Mouse (Mus musculus) heart, embryonic 12.5 days (tissue): Measurements from ENCODE around the gene Bclaf3. TPM values are rescaled to one million over a fixed set of nuclear protein-coding genes. Genes with fewer than 3 reads are reported as not detected.
"Not testable (repeated sequence)": the region's sequence is repeated elsewhere in the genome, so short reads cannot be mapped to it uniquely, and the experiment has no call there.

Source experiments
- ATAC-seq: fragments of 200-750 bp; cut with Nextera tagmentation; 2 replicates; pipeline ENCODE4 v1.8.0; 2017; ENCODE audit warnings: moderate TSS enrichment, moderate library complexity; ENCODE audit not compliant: insufficient number of reproducible peaks, low FRiP score
- H3K27ac ChIP-seq: fragments of 300-500 bp; sonication (generic); 2 replicates; pipeline ENCODE4 v1.5.1; 2016; ENCODE audit warnings: mild to moderate bottlenecking, moderate library complexity; ENCODE audit not compliant: poor library complexity, severe bottlenecking
- H3K27me3 ChIP-seq: fragments of 300-500 bp; sonication (generic); replicated peaks from 2 replicates; pipeline ENCODE4 v1.6.1; 2016; ENCODE audit warnings: mild to moderate bottlenecking, moderate library complexity
- H3K36me3 ChIP-seq: fragments of 300-500 bp; sonication (generic); 2 replicates; pipeline ENCODE4 v1.6.1; 2016; ENCODE audit warnings: mild to moderate bottlenecking, moderate library complexity
- H3K4me1 ChIP-seq: fragments of 300-500 bp; sonication (generic); replicated peaks from 2 replicates; pipeline ENCODE4 v1.6.1; 2016; ENCODE audit warnings: mild to moderate bottlenecking
- H3K4me2 ChIP-seq: fragments of 300-500 bp; sonication (generic); 2 replicates; pipeline ENCODE4 v1.6.1; 2016; ENCODE audit warnings: mild to moderate bottlenecking, moderate library complexity
- H3K4me3 ChIP-seq: fragments of 300-500 bp; sonication (generic); 2 replicates; pipeline ENCODE4 v1.5.1; 2016; ENCODE audit warnings: mild to moderate bottlenecking
- H3K9ac ChIP-seq: fragments of 300-500 bp; sonication (generic); 2 replicates; pipeline ENCODE4 v1.6.1; 2016; ENCODE audit warnings: mild to moderate bottlenecking, moderate library complexity
- H3K9me3 ChIP-seq: fragments of 300-500 bp; sonication (generic); replicated peaks from 2 replicates; pipeline ENCODE4 v1.6.1; 2016; ENCODE audit warnings: mild to moderate bottlenecking, moderate library complexity
- WGBS: fragments of 180-500 bp; shearing (Covaris S2); methylation state at CpG from one replicate; pipeline ENCODE4 v1.1.7; 2016; 5-methylcytosine and 5-hydroxymethylcytosine counted together
- polyA plus RNA-seq: library from polyadenylated mRNA; unstranded; fragments of >200 nt; fragmentation: Nextera tagmentation; extraction: Ambion mirVana; gene quantifications from 2 replicates; pipeline ENCODE4 v1.2.1, GENCODE M21; 2016

Bclaf3 gene
- 16.7 and 17.6 TPM in 2 replicates for polyA plus RNA-seq

- H3K4me1 ChIP-seq, result no peaks in the 10 kb centered on the region
- H3K4me2 ChIP-seq, result no peak within 1 kb of the TSS
- 0 out of 2 replicates have a peak, but pooled peaks cover under 1% of the 10 kb centered on the region for H3K27me3 ChIP-seq
- H3K36me3 ChIP-seq, result no peaks in the 10 kb centered on the region
- H3K9me3 ChIP-seq, result 0 out of 2 replicates have a peak, but pooled peaks cover 4% of the 10 kb centered on the region
- H3K27ac ChIP-seq, result no peak within 1 kb of the TSS
- H3K9ac ChIP-seq, result no peak within 1 kb of the TSS
- WGBS, result 85% methylated on average over 6 of the region's 6 CpGs
- no peak within 1 kb of the TSS for H3K4me3 ChIP-seq
- ATAC-seq, result no peak
These were observed at the start of gene Bclaf3 for GRCm38 (mm10) chrX:159526388-159526787. Gene Bclaf3 (plus strand): TSS chrX:159526688.

GRCm38 (mm10) chrX:159478243-159478940, 48.1 kb upstream of the Bclaf3 start:
- not testable (repeated sequence) for H3K9ac ChIP-seq, H3K36me3 ChIP-seq, H3K9me3 ChIP-seq, H3K4me1 ChIP-seq, H3K27ac ChIP-seq, H3K4me2 ChIP-seq, ATAC-seq, H3K4me3 ChIP-seq, H3K27me3 ChIP-seq
- 52% methylated on average over 4 of the region's 4 CpGs for WGBS

GRCm38 (mm10) chrX:159484247-159484646, 42.2 kb upstream of the Bclaf3 start:
- H3K4me1 ChIP-seq, result no peaks in the 10 kb centered on the region
- no peak overlapping the region for H3K4me2 ChIP-seq
- H3K36me3 ChIP-seq, result no peaks in the 10 kb centered on the region
- H3K27ac ChIP-seq, result no peak overlapping the region
- no peak overlapping the region for H3K4me3 ChIP-seq
- H3K9ac ChIP-seq, result no peak overlapping the region
- H3K9me3 ChIP-seq, result no peaks in the 10 kb centered on the region
- no peak for ATAC-seq
- 77% methylated on average over 1 of the region's 1 CpGs for WGBS
- H3K27me3 ChIP-seq, result no peaks in the 10 kb centered on the region

- H3K4me1 ChIP-seq, result no peaks in the 10 kb centered on the region
- H3K4me3 ChIP-seq, result no peak overlapping the region
- no peaks in the 10 kb centered on the region for H3K36me3 ChIP-seq
- H3K27ac ChIP-seq, result no peak overlapping the region
- no peak overlapping the region for H3K9ac ChIP-seq
- H3K9me3 ChIP-seq, result no peaks in the 10 kb centered on the region
- WGBS, result 38% methylated on average over 2 of the region's 2 CpGs
- H3K4me2 ChIP-seq, result no peak overlapping the region
- H3K27me3 ChIP-seq, result no peaks in the 10 kb centered on the region
- no peak for ATAC-seq
These were observed 23.3 kb upstream of the Bclaf3 start for GRCm38 (mm10) chrX:159503181-159503580.

GRCm38 (mm10) chrX:159508331-159509036, 18.0 kb upstream of the Bclaf3 start:
- Histone ChIP-seq H3K4me3 (no peak overlapping the region), H3K4me2 (no peak overlapping the region), H3K27me3 (no peaks in the 10 kb centered on the region), H3K36me3 (no peaks in the 10 kb centered on the region), H3K9ac (no peak overlapping the region), H3K9me3 (no peaks in the 10 kb centered on the region), H3K4me1 (no peaks in the 10 kb centered on the region), H3K27ac (no peak overlapping the region)
- 53% methylated on average over 19 of the region's 19 CpGs for WGBS
- no peak for ATAC-seq

- H3K27me3 ChIP-seq, result no peaks in the 10 kb centered on the region
- H3K36me3 ChIP-seq, result no peaks in the 10 kb centered on the region
- no peaks in the 10 kb centered on the region for H3K4me1 ChIP-seq
- 76% methylated on average over 4 of the region's 4 CpGs for WGBS
- H3K27ac ChIP-seq, result no peak overlapping the region
- H3K4me2 ChIP-seq, result no peak overlapping the region
- no peak overlapping the region for H3K9ac ChIP-seq
- H3K9me3 ChIP-seq, result no peaks in the 10 kb centered on the region
- no peak for ATAC-seq
- H3K4me3 ChIP-seq, result no peak overlapping the region
These were observed 17.4 kb upstream of the Bclaf3 start for GRCm38 (mm10) chrX:159509042-159509441.

- no peak overlapping the region for H3K9ac ChIP-seq
- H3K9me3 ChIP-seq, result no peaks in the 10 kb centered on the region
- no peak overlapping the region for H3K4me3 ChIP-seq
- no peaks in the 10 kb centered on the region for H3K4me1 ChIP-seq
- 76% methylated on average over 19 of the region's 19 CpGs for WGBS
- H3K27me3 ChIP-seq, result no peaks in the 10 kb centered on the region
- H3K27ac ChIP-seq, result no peak overlapping the region
- no peak overlapping the region for H3K4me2 ChIP-seq
- H3K36me3 ChIP-seq, result no peaks in the 10 kb centered on the region
- ATAC-seq, result no peak
These were observed 16.4 kb upstream of the Bclaf3 start for GRCm38 (mm10) chrX:159509847-159510715.

GRCm38 (mm10) chrX:159510716-159511051, 15.8 kb upstream of the Bclaf3 start:
- WGBS, result 60% methylated on average over 9 of the region's 9 CpGs
- no peak overlapping the region for H3K4me2 ChIP-seq
- H3K4me3 ChIP-seq, result no peak overlapping the region
- no peak for ATAC-seq
- H3K9me3 ChIP-seq, result no peaks in the 10 kb centered on the region
- H3K4me1 ChIP-seq, result no peaks in the 10 kb centered on the region
- H3K27me3 ChIP-seq, result no peaks in the 10 kb centered on the region
- H3K27ac ChIP-seq, result no peak overlapping the region
- H3K36me3 ChIP-seq, result no peaks in the 10 kb centered on the region
- H3K9ac ChIP-seq, result no peak overlapping the region

GRCm38 (mm10) chrX:159515599-159515998, 10.9 kb upstream of the Bclaf3 start:
- ATAC-seq, result no peak
- no peak overlapping the region for H3K4me3 ChIP-seq
- H3K4me1 ChIP-seq, result no peaks in the 10 kb centered on the region
- H3K9ac ChIP-seq, result no peak overlapping the region
- no peak overlapping the region for H3K27ac ChIP-seq
- H3K4me2 ChIP-seq, result no peak overlapping the region
- H3K27me3 ChIP-seq, result no peaks in the 10 kb centered on the region
- H3K36me3 ChIP-seq, result no peaks in the 10 kb centered on the region
- WGBS, result 84% methylated on average over 6 of the region's 6 CpGs
- H3K9me3 ChIP-seq, result no peaks in the 10 kb centered on the region

GRCm38 (mm10) chrX:159521780-159522179, 4.7 kb upstream of the Bclaf3 start:
- Histone ChIP-seq H3K27me3 (no peaks in the 10 kb centered on the region), H3K4me2 (no peak overlapping the region), H3K4me3 (no peak overlapping the region), H3K9ac (no peak overlapping the region), H3K9me3 (0 out of 2 replicates have a peak, but pooled peaks cover 4% of the 10 kb centered on the region), H3K4me1 (no peaks in the 10 kb centered on the region), H3K36me3 (no peaks in the 10 kb centered on the region), H3K27ac (no peak overlapping the region)
- WGBS, result 56% methylated on average over 3 of the region's 3 CpGs
- no peak for ATAC-seq

- no peaks in the 10 kb centered on the region for H3K36me3 ChIP-seq
- 0 out of 2 replicates have a peak, but pooled peaks cover 4% of the 10 kb centered on the region for H3K9me3 ChIP-seq
- no peak overlapping the region for H3K9ac ChIP-seq
- no peak overlapping the region for H3K27ac ChIP-seq
- no peak overlapping the region for H3K4me3 ChIP-seq
- 66% methylated on average over 4 of the region's 4 CpGs for whole genome bisulfite sequencing
- H3K4me2 ChIP-seq, result no peak overlapping the region
- no peak for ATAC-seq
- H3K27me3 ChIP-seq, result no peaks in the 10 kb centered on the region
- H3K4me1 ChIP-seq, result no peaks in the 10 kb centered on the region
These were observed 3.8 kb upstream of the Bclaf3 start for GRCm38 (mm10) chrX:159522651-159523050.
